Mouse (Mus musculus) E14TG2a.4 (cell line): ENCODE data around the gene Pithd1.

Experiments
- CTCF ChIP-seq: conservative IDR thresholded peaks from 2 replicates; pipeline ENCODE4 v1.5.1; 2014; ENCODE audit warnings: low read length
- NANOG ChIP-seq: IDR thresholded peaks from 2 replicates; pipeline ENCODE4 v1.6.1; 2014; ENCODE audit warnings: borderline replicate concordance, low read length, mixed read lengths
- POU5F1 ChIP-seq: IDR thresholded peaks from 2 replicates; pipeline ENCODE4 v1.6.1; 2014; ENCODE audit warnings: low read length, borderline replicate concordance

- TF ChIP-seq CTCF (no peak), POU5F1 (no peak), NANOG (no peak)
Measured at GRCm38 (mm10) chr4:135986943-135987710, at the start of gene Pithd1.
